Mouse (Mus musculus) hindbrain, embryonic 11.5 days (tissue): ENCODE measurements around the gene Cab39. TPM values are rescaled to one million over a fixed set of nuclear protein-coding genes. Genes with fewer than 3 reads are reported as not detected.

Experiments
- ATAC-seq: fragments of 200-750 bp; cut with Nextera tagmentation; 2 replicates; pipeline ENCODE4 v1.8.0; 2017; ENCODE audit warnings: mild to moderate bottlenecking, moderate TSS enrichment, moderate library complexity; ENCODE audit not compliant: low FRiP score
- DNase-seq: peaks from one replicate; pipeline ENCODE4 v3.0.0-alpha.2; 2015; ENCODE audit warnings: low spot score
- H3K27ac ChIP-seq: fragments of 300-500 bp; sonication (generic); 2 replicates; pipeline ENCODE4 v1.5.1; 2014; ENCODE audit warnings: mild to moderate bottlenecking, low read depth, low read length
- H3K27me3 ChIP-seq: fragments of 300-500 bp; sonication (generic); 2 replicates; pipeline ENCODE4 v1.6.1; 2014; ENCODE audit warnings: mild to moderate bottlenecking, low read length, moderate library complexity, mixed read lengths; ENCODE audit not compliant: control insufficient read depth, insufficient read depth
- H3K36me3 ChIP-seq: fragments of 300-500 bp; sonication (generic); 2 replicates; pipeline ENCODE4 v1.6.1; 2014; ENCODE audit warnings: mild to moderate bottlenecking, low read length, moderate library complexity, mixed read lengths; ENCODE audit not compliant: control insufficient read depth, insufficient read depth
- H3K4me1 ChIP-seq: fragments of 300-500 bp; sonication (generic); replicated peaks from 2 replicates; pipeline ENCODE4 v1.6.1; 2014; ENCODE audit warnings: low read length, mixed read lengths; ENCODE audit not compliant: control insufficient read depth, insufficient read depth
- H3K4me2 ChIP-seq: fragments of 300-500 bp; sonication (generic); replicated peaks from 2 replicates; pipeline ENCODE4 v1.6.1; 2014; ENCODE audit warnings: mild to moderate bottlenecking, low read depth, low read length
- H3K4me3 ChIP-seq: fragments of 300-500 bp; sonication (generic); 2 replicates; pipeline ENCODE4 v1.5.1; 2014; ENCODE audit warnings: low read depth, low read length
- H3K9ac ChIP-seq: fragments of 300-500 bp; sonication (generic); 2 replicates; pipeline ENCODE4 v1.6.1; 2014; ENCODE audit warnings: low read depth, low read length
- H3K9me3 ChIP-seq: fragments of 300-500 bp; sonication (generic); 2 replicates; pipeline ENCODE4 v1.6.1; 2016; ENCODE audit warnings: low read length; ENCODE audit not compliant: control insufficient read depth
- WGBS: fragments of 180-500 bp; shearing (Covaris S2); extraction: QIAGEN DNeasy Blood & Tissue Kit; methylation state at CpG from one replicate; pipeline ENCODE4 v1.1.7; 2014; 5-methylcytosine and 5-hydroxymethylcytosine counted together
- polyA plus RNA-seq: library from polyadenylated mRNA; unstranded; fragments of >200 nt; fragmentation: Nextera tagmentation; extraction: Ambion mirVana; gene quantifications from 2 replicates; pipeline ENCODE4 v1.2.1, GENCODE M21; 2014

The Cab39 gene
- polyA plus RNA-seq, 1 experiment from 2014 or later = 72.7 TPM

DNA sequence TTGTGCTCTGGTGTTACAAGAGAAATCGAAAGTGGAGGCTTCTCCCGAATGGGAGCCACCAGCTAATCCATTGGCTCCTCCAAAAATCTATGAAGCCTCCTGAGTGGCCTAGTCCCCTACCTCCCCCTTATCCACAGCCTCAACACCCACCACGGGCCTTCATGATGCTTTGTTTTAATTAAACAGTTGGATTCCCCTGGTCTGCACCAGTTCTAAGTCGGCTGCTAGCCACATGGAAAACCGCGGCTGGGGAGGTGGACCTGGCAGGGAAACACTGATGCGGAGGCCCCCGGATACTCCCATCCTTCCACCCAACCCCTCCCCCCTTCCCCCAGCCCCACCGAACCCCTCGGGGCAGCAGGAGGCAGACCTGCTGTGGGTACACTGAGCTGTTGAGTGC, 71.1 kb downstream of the Cab39 start:
- H3K4me2 ChIP-seq = no peak overlapping the region
- no peak overlapping the region for H3K27ac ChIP-seq
- WGBS = 94% methylated on average over 10 of the region's 10 CpGs
- H3K4me3 ChIP-seq = no peak overlapping the region
- no peaks in the 10 kb centered on the region for H3K4me1 ChIP-seq
- DNase-seq (no peak), ATAC-seq (no peak)
- no peak overlapping the region for H3K9ac ChIP-seq
- no peaks in the 10 kb centered on the region for H3K27me3 ChIP-seq
- H3K36me3 ChIP-seq = no peaks in the 10 kb centered on the region
- H3K9me3 ChIP-seq = 0 out of 2 replicates have a peak, but pooled peaks cover 3% of the 10 kb centered on the region

DNA sequence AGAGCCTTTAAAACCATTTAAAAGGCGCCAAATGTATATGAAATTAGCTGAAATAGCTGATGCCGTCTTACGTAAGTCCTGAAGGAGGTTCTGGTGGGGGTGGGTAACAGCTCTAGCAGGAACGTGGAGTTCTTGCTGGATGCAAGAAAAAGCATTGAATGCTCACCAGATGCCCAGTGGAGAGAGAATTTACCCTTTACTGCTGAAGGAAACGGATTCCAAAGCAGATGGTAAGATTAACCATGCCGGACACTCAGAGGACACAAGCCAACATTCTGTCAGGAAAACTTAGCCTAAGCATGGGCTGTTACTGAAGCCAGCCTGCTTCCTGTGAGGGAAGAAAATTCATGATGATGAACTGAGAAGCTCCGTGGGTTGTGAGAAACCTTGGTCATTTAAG, 76.8 kb downstream of the Cab39 start:
- H3K4me2 ChIP-seq = no peak overlapping the region

DNA sequence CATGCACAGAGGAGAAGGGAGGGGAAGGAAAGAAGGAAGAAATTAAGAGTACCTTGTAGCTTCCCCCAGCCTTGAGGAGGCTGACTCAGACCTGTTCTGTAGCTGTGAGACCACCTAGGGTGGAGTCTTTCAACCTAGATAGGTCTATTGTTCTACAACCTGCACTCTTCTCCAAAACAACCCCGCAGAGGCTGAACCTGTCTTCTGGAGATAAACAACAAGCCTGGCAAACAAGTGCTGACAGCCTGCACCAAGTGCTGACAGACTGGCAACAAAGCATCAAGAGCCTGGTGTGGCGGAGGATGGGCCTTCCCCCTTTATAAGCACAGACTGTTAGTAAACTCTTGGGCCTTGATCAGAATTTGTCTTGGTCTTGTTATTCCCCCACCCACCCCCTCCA, 77.3 kb downstream of the Cab39 start:
- H3K27ac ChIP-seq = no peak overlapping the region
- ATAC-seq = no peak
- no peaks in the 10 kb centered on the region for H3K9me3 ChIP-seq
- H3K4me2 ChIP-seq = no peak overlapping the region
- no peaks in the 10 kb centered on the region for H3K4me1 ChIP-seq
- H3K9ac ChIP-seq = no peak overlapping the region
- no peak for DNase-seq
- no peak overlapping the region for H3K4me3 ChIP-seq
- no peaks in the 10 kb centered on the region for H3K27me3 ChIP-seq
- no peaks in the 10 kb centered on the region for H3K36me3 ChIP-seq
- WGBS = 70% methylated on average over 2 of the region's 2 CpGs

More for the DNA sequence above, 76.8 kb downstream of the Cab39 start:
- DNase-seq (no peak), ATAC-seq (no peak)
- Histone ChIP-seq H3K4me3 (no peak overlapping the region), H3K4me1 (no peaks in the 10 kb centered on the region), H3K9ac (no peak overlapping the region), H3K9me3 (no peaks in the 10 kb centered on the region), H3K27me3 (no peaks in the 10 kb centered on the region), H3K36me3 (no peaks in the 10 kb centered on the region), H3K27ac (no peak overlapping the region)
- WGBS = 93% methylated on average over 7 of the region's 7 CpGs

DNA sequence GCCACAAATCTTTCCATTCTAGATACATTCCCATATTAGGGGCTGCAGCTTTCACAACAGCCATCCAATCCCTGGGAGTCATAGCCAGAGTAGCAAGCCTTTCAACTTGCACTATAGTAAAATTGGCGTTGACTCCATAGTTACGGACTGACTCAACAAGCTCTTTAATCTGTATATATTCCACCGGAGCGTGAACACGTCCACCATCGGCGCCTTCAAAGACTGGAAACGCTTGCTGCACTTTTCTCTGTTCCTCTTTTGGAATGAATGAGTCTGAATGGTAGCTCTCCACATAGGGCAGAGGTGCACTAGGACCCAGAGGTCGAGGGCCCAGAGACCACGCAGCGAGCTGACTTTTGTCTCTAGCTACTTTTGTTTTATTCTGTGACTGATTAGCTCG, 88.8 kb downstream of the Cab39 start:
- no peaks in the 10 kb centered on the region for H3K36me3 ChIP-seq
- 88% methylated on average over 12 of the region's 12 CpGs for WGBS
- H3K27me3 ChIP-seq = no peaks in the 10 kb centered on the region
- no peak overlapping the region for H3K4me2 ChIP-seq
- DNase-seq = no peak
- H3K4me3 ChIP-seq = no peak overlapping the region
- H3K27ac ChIP-seq = no peak overlapping the region
- no peaks in the 10 kb centered on the region for H3K9me3 ChIP-seq
- no peak overlapping the region for H3K9ac ChIP-seq
- no peak for ATAC-seq
- no peaks in the 10 kb centered on the region for H3K4me1 ChIP-seq

DNA sequence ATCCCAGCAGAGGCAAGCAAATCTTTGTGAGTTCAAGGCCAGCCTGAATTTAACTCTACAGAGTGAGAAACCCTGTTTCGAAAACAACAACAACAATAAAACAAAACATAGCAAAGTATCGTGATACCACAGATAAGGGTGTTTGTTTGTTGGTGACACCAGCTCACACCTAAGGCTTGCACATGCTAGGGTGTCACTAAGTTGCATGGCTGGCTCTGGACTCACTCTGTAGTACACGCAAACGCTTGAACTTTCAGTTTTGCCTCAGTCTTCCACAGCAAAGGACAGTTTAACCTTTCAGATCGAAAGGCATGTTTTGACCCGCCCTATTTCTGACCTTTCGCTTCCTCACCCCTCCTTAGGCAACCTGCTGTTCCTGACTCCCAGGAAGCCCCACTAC, 94.0 kb downstream of the Cab39 start:
- WGBS = 92% methylated on average over 7 of the region's 7 CpGs
- ATAC-seq (no peak), DNase-seq (no peak)

DNA sequence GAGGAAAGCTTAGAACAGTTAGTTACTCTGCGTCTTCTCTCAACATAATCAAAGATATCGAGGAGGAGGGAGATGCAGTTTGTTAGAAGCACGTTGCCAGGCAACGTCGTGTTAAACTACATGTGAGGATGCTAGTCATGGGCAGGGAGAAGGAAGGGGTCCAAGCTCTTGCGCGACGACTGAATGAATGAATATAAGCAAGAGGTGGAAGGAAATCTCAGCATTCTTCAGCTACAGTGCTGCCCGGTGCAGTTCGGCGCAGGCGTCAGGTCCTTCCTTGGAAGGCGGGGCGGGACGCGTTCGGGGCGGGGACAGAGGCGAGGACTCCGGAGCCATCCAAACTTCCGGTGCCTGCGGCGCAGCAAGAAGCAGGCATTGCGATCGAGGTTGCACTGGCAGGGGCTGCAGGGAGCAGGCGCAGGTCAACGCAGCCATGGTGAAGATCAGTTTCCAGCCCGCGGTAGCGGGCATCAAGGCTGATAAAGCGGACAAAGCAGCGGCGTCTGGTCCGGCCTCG, 101.0 kb downstream of the Cab39 start, which contains the start of gene Itm2c:
Gene Itm2c (plus strand): TSS at position 51 of the 517 bp plus-strand sequence.
- H3K4me2 ChIP-seq = peak within 1 kb of the TSS; percentile 84

More for the DNA sequence above, 94.0 kb downstream of the Cab39 start:
- Histone ChIP-seq H3K4me1 (no peaks in the 10 kb centered on the region), H3K27me3 (no peaks in the 10 kb centered on the region), H3K36me3 (no peaks in the 10 kb centered on the region), H3K4me2 (no peak overlapping the region), H3K9me3 (no peaks in the 10 kb centered on the region), H3K4me3 (no peak overlapping the region), H3K9ac (no peak overlapping the region), H3K27ac (no peak overlapping the region)

DNA sequence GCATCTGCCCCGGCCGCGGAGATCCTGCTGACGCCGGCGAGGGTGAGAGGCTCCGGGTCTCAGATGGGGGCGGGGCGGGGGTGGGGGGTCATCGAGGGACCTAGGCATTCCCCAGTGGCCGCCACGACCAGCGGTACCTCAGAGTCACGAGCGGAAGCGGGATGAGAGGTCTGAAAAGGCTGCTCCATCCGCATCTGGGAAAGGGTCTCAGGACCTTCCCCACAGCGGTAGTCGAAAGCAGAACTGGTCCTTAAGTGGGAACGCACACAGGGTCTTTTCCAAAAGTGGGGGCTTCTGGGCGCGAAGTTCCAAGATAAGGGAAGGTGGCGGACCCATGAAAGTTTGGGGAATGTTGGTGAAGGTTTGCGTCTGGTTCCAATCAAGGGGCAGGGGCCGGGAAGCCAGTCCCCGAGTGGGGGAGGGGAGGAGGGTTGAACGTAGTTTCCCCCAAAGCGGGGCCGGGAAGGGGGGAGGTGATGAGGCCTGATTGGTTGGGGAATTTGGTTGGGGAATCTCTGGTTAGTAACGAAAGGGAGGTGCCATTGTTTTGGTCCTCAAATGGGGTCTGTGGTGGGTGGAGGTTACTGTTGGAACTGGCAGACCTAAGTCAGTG, 101.6 kb downstream of the Cab39 start:
- Histone ChIP-seq H3K4me1 (peaks cover 19% of the 10 kb centered on the region), H3K9ac (peak overlapping the region; percentile 70), H3K36me3 (no peaks in the 10 kb centered on the region), H3K4me2 (peak overlapping the region; percentile 84), H3K4me3 (peak overlapping the region; percentile 81), H3K27ac (peak overlapping the region; percentile 87), H3K9me3 (no peaks in the 10 kb centered on the region), H3K27me3 (no peaks in the 10 kb centered on the region)
- WGBS = under 1% methylated on average over 30 of the region's 30 CpGs
- ATAC-seq (peak; percentile 53), DNase-seq (peak; percentile 87)

More for the DNA sequence above, 101.0 kb downstream of the Cab39 start, which contains the start of gene Itm2c:
- Histone ChIP-seq H3K4me3 (peak within 1 kb of the TSS; percentile 81), H3K9ac (peak within 1 kb of the TSS; percentile 70), H3K27ac (peak within 1 kb of the TSS; percentile 87), H3K4me1 (peaks cover 16% of the 10 kb centered on the region), H3K9me3 (no peaks in the 10 kb centered on the region), H3K27me3 (no peaks in the 10 kb centered on the region), H3K36me3 (no peaks in the 10 kb centered on the region)
- DNase-seq (peak; percentile 87), ATAC-seq (peak; percentile 85)
- 1% methylated on average over 34 of the region's 35 CpGs for WGBS

DNA sequence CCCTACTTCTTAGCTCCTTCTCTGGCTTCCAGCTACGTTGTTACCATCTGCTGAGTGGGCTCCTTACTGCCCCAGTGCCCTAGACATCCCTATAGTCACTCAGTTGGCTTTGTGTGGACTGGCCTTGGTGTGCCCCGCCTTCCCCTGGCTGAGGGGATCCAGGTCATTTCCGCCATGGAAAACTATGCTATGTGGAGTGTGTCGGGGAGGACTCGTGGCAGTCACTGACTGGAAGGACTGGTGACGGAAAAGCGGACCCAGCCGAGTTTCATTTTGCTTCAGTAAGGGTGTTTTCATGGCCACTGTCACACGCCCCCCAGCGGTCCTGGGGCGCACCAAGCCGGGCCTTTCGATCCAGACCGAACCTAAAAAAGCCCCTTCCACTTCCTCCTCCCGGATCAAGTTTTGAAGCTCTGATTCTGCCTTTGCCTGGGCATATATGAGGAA, 102.2 kb downstream of the Cab39 start:
- Histone ChIP-seq H3K9me3 (no peaks in the 10 kb centered on the region), H3K4me2 (peak overlapping the region; percentile 84), H3K36me3 (no peaks in the 10 kb centered on the region), H3K27ac (peak overlapping the region; percentile 87), H3K4me1 (peaks cover 19% of the 10 kb centered on the region), H3K9ac (peak overlapping the region; percentile 70), H3K27me3 (no peaks in the 10 kb centered on the region), H3K4me3 (peak overlapping the region; percentile 81)
- peak; percentile 56 for ATAC-seq
- peak; percentile 70 for DNase-seq
- WGBS = 5% methylated on average over 15 of the region's 15 CpGs

DNA sequence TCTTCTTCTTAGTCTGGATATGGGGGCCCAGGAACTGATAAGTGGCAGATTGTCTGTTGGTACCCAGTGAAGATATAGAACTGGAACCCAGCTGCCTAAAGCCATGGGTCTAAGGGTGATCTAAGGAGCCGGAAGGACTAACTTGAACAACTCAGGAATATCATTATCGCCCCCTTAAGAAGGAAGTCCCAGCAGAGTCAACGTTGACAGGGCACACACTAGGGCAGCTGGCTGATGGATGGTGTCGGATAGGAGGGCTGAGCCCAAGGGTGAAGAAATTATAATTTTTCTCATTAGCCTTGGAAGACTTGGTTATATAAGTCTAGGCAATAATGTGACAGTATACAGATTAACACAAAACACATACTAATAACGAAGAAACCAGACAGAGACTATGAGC, 102.9 kb downstream of the Cab39 start:
- Histone ChIP-seq H3K4me1 (peaks cover 19% of the 10 kb centered on the region), H3K36me3 (no peaks in the 10 kb centered on the region), H3K9ac (no peak overlapping the region), H3K4me2 (peak overlapping the region; percentile 84), H3K9me3 (no peaks in the 10 kb centered on the region), H3K27me3 (no peaks in the 10 kb centered on the region), H3K27ac (no peak overlapping the region), H3K4me3 (peak overlapping the region; percentile 81)
- no peak for DNase-seq
- ATAC-seq = no peak
- WGBS = 72% methylated on average over 5 of the region's 5 CpGs
